Mouse (Mus musculus) ovary, postnatal 10 days (tissue): ENCODE results near the gene Atg16l2.

Experiments
- DNase-seq: peaks from one replicate; pipeline ENCODE4 v3.0.0; 2022; ENCODE audit warnings: low spot score

The Atg16l2 gene

GRCm38 (mm10) chr7:101292086-101292485 is 10.0 kb downstream of the Atg16l2 start:
- DNase-seq: no peak

GRCm38 (mm10) chr7:101291641-101292040 is 10.4 kb downstream of the Atg16l2 start:
- no peak for DNase-seq

- no peak for DNase-seq
These were observed 10.8 kb downstream of the Atg16l2 start for GRCm38 (mm10) chr7:101291211-101291610.

- no peak for DNase-seq
These were observed 11.7 kb downstream of the Atg16l2 start for GRCm38 (mm10) chr7:101290401-101290800.

- DNase-seq: no peak
These were observed 13.6 kb downstream of the Atg16l2 start for GRCm38 (mm10) chr7:101288436-101288835.

GRCm38 (mm10) chr7:101287820-101288219 is 14.2 kb downstream of the Atg16l2 start:
- no peak for DNase-seq

GRCm38 (mm10) chr7:101286891-101287290 is 15.2 kb downstream of the Atg16l2 start:
- no peak for DNase-seq

GRCm38 (mm10) chr7:101284504-101284903 is 17.5 kb downstream of the Atg16l2 start:
- DNase-seq: no peak

GRCm38 (mm10) chr7:101282721-101283120 is 19.3 kb downstream of the Atg16l2 start:
- DNase-seq: no peak

GRCm38 (mm10) chr7:101272466-101273160 is 29.4 kb downstream of the Atg16l2 start:
- no peak for DNase-seq

GRCm38 (mm10) chr7:101271602-101272001 is 30.4 kb downstream of the Atg16l2 start:
- DNase-seq: no peak

- no peak for DNase-seq
These were observed 34.4 kb downstream of the Atg16l2 start for GRCm38 (mm10) chr7:101267457-101268259.

- DNase-seq: no peak
These were observed 38.5 kb downstream of the Atg16l2 start for GRCm38 (mm10) chr7:101263511-101263910.

- no peak for DNase-seq
These were observed 40.0 kb downstream of the Atg16l2 start for GRCm38 (mm10) chr7:101261941-101262546.

- DNase-seq: no peak
These were observed 43.6 kb downstream of the Atg16l2 start for GRCm38 (mm10) chr7:101258482-101258881.

- DNase-seq: no peak
These were observed 49.0 kb downstream of the Atg16l2 start for GRCm38 (mm10) chr7:101253071-101253470.

- no peak for DNase-seq
These were observed 52.9 kb downstream of the Atg16l2 start for GRCm38 (mm10) chr7:101249173-101249572.

GRCm38 (mm10) chr7:101248760-101249159 is 53.3 kb downstream of the Atg16l2 start:
- DNase-seq: no peak

- no peak for DNase-seq
These were observed 65.2 kb downstream of the Atg16l2 start for GRCm38 (mm10) chr7:101236712-101237473.

- no peak for DNase-seq
These were observed 69.3 kb downstream of the Atg16l2 start for GRCm38 (mm10) chr7:101232716-101233115.

- DNase-seq: no peak
These were observed 70.6 kb downstream of the Atg16l2 start for GRCm38 (mm10) chr7:101231458-101231857.

- DNase-seq: no peak
These were observed 72.7 kb downstream of the Atg16l2 start for GRCm38 (mm10) chr7:101229336-101229735.
